Mouse (Mus musculus) ES-E14 (cell line): Measurements from ENCODE around the gene Epb41l5.

ENCODE experiments used
- HCFC1 ChIP-seq: IDR thresholded peaks from 2 replicates; pipeline ENCODE4 v1.6.1; 2012; ENCODE audit warnings: low read length, inconsistent platforms, borderline replicate concordance; ENCODE audit not compliant: insufficient read depth
- MAFK ChIP-seq: IDR thresholded peaks from 2 replicates; pipeline ENCODE4 v1.6.1; 2014; ENCODE audit warnings: mild to moderate bottlenecking, low read depth, low read length, inconsistent platforms; ENCODE audit not compliant: insufficient read depth
- ZC3H11A ChIP-seq: IDR thresholded peaks from 2 replicates; pipeline ENCODE4 v1.6.1; 2012; ENCODE audit warnings: low read depth, mild to moderate bottlenecking, inconsistent platforms, low read length, borderline replicate concordance

DNA sequence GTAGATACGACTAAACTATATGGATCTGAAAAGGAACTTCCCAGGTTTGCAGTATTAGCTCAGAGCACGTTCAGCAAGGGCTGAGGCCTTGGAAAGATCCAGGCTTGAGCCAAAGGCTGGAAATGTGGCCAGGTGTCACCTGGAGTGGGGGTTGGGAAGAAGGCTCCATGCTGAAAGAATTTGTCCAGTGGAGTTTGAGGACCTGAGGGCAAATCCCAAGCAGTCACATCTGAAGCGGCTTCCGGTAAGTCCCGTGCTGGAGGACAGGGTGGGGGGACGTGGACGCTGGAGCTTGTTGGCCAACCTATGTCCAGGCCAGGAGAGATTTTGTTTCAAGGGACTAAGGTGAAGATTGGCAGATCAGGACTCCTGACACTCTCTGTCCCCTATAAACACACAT, 125.0 kb downstream of the Epb41l5 start:
- no peak for TF ChIP-seq MAFK
- TF ChIP-seq ZC3H11A, result no peak
- no peak for TF ChIP-seq HCFC1
